Mouse (Mus musculus) liver, embryonic 13.5 days (tissue): ENCODE measurements around the gene Txndc8. TPM values are rescaled to one million over a fixed set of nuclear protein-coding genes. Genes with fewer than 3 reads are reported as not detected.
A peak's percentile ranks its signal among the peaks of the same experiment; 100 is the strongest.

Experiments used
- ATAC-seq: fragments of 200-750 bp; cut with Nextera tagmentation; 2 replicates; pipeline ENCODE4 v1.8.0; 2017; ENCODE audit warnings: low read depth, mild to moderate bottlenecking, moderate number of reproducible peaks, moderate library complexity
- DNase-seq: peaks from one replicate; pipeline ENCODE4 v3.0.0; 2022
- H3K27ac ChIP-seq: fragments of 300-500 bp; sonication (generic); 2 replicates; pipeline ENCODE4 v1.5.1; 2015; ENCODE audit warnings: moderate library complexity, mild to moderate bottlenecking, inconsistent platforms
- H3K27me3 ChIP-seq: fragments of 300-500 bp; sonication (generic); 2 replicates; pipeline ENCODE4 v1.6.1; 2015; ENCODE audit warnings: mild to moderate bottlenecking, inconsistent platforms
- H3K36me3 ChIP-seq: fragments of 300-500 bp; sonication (generic); 2 replicates; pipeline ENCODE4 v1.6.1; 2015; ENCODE audit warnings: mild to moderate bottlenecking, inconsistent platforms
- H3K4me1 ChIP-seq: fragments of 300-500 bp; sonication (generic); replicated peaks from 2 replicates; pipeline ENCODE4 v1.6.1; 2015; ENCODE audit warnings: inconsistent platforms
- H3K4me2 ChIP-seq: fragments of 300-500 bp; sonication (generic); 2 replicates; pipeline ENCODE4 v1.6.1; 2015; ENCODE audit warnings: inconsistent platforms, mild to moderate bottlenecking, moderate library complexity
- H3K4me3 ChIP-seq: fragments of 300-500 bp; sonication (generic); replicated peaks from 2 replicates; pipeline ENCODE4 v1.5.1; 2015; ENCODE audit warnings: mild to moderate bottlenecking, inconsistent platforms
- H3K9ac ChIP-seq: fragments of 300-500 bp; sonication (generic); 2 replicates; pipeline ENCODE4 v1.6.1; 2015; ENCODE audit warnings: mild to moderate bottlenecking, inconsistent platforms
- H3K9me3 ChIP-seq: fragments of 300-500 bp; sonication (generic); replicated peaks from 2 replicates; pipeline ENCODE4 v1.6.1; 2016; ENCODE audit warnings: inconsistent platforms
- WGBS: fragments of 180-500 bp; shearing (Covaris S2); methylation state at CpG from one replicate; pipeline ENCODE4 v1.1.7; 2015; ENCODE audit not compliant: insufficient replicate concordance; 5-methylcytosine and 5-hydroxymethylcytosine counted together
- polyA plus RNA-seq: library from polyadenylated mRNA; unstranded; fragments of >200 nt; fragmentation: Nextera tagmentation; extraction: Ambion mirVana; gene quantifications from 2 replicates; pipeline ENCODE4 v1.2.1, GENCODE M21; 2015

Gene Txndc8
- polyA plus RNA-seq, 1 experiment from 2014 or later, result not detected

DNA sequence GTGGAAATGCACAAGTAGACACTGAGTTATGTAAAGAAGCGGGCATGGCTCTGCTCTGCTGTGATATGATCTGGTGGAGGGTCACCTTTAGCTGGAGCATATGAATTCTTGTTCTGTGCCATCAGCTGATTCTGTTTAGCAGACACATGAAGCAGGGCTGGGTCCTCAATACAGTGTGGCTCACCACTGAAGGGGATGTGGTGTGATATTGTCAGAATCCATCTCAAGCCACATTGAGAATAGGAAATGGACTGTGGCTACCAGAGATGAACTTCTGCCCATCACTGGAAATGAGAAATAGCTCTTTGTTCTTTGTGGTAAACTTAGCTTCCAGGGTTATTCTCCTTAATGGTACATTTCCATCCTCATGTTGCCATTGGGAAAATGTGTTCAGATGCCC, 17.5 kb downstream of the Txndc8 start:
- H3K9me3 ChIP-seq, result no peaks in the 10 kb centered on the region
- no peaks in the 10 kb centered on the region for H3K4me1 ChIP-seq
- no peak overlapping the region for H3K27ac ChIP-seq
- no peak overlapping the region for H3K9ac ChIP-seq
- no peaks in the 10 kb centered on the region for H3K27me3 ChIP-seq
- no peak for ATAC-seq
- 66% methylated on average over 1 of the region's 1 CpGs for WGBS
- no peak overlapping the region for H3K4me3 ChIP-seq
- H3K4me2 ChIP-seq, result no peak overlapping the region
- DNase-seq, result no peak
- no peaks in the 10 kb centered on the region for H3K36me3 ChIP-seq

DNA sequence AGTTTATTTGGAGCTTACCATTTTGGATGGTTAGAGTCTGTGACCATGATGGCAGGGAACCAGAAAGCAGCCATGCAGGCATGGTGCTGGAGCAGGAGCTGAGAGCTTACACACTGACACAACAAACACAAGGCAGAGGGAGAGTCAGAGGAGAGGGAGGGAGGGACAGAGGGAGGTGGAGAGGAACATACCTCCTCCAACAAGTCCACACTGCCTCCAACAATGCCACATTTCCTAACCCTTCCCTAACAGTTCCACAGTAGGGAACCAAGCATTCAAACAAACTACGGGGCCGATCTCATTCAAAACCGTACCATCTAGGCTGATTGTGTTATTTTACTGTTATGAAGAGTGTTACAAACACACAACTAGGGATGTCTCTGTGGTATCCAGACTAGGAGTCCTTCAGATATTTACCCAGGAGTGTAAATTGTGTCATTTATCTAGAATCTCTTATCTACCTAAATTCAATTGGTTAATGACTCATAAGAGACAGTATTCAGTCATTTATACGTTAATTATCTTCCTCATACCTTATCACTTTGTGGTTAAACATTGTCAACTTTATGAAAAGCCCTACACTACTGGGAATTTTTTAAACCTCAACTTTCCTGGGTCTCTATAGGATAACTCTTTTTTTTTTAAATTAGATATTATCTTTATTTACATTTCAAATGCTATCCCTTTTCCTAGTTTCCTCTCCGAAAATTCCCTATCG, 34.4 kb downstream of the Txndc8 start:
- Histone ChIP-seq H3K9me3 (no peaks in the 10 kb centered on the region), H3K36me3 (no peaks in the 10 kb centered on the region), H3K27me3 (no peaks in the 10 kb centered on the region), H3K4me3 (no peak overlapping the region), H3K27ac (no peak overlapping the region), H3K9ac (no peak overlapping the region), H3K4me2 (no peak overlapping the region), H3K4me1 (no peaks in the 10 kb centered on the region)
- 70% methylated on average over 6 of the region's 6 CpGs for WGBS
- ATAC-seq (no peak), DNase-seq (no peak)

DNA sequence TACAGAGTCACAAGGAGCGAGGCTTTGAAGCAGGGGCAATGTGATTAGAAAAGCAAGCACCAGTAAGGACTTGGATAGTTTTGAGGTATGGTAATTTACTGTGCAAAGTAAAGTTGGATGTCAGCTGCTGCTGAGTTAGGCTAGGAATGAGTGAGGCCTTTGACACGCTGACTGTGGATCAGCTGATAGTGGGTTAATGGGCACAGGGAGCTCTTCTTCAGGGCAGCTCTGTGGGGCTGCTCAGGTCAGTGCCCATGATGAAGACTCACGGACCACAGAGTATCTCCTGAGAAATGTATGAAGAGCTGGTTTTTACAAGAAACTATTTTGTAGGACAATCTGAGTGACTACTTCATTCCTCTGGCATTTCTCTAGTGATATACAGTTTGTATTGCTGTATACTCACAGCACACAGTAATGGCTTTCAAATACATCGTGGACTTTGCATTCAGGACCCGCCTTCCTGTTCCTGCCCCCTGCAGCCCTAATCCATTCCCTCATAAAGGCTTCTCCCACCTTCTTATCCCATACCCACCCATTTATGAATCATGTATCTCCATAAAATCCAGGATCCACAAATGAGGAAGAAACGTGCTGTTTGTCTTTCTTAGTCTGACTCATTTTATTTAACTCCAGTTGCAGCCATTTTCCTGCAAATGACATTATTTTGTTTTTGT, 35.2 kb downstream of the Txndc8 start:
- no peak overlapping the region for H3K4me2 ChIP-seq
- no peak for ATAC-seq
- no peak for DNase-seq
- H3K4me3 ChIP-seq, result no peak overlapping the region
- H3K36me3 ChIP-seq, result no peaks in the 10 kb centered on the region
- no peak overlapping the region for H3K9ac ChIP-seq
- no peaks in the 10 kb centered on the region for H3K27me3 ChIP-seq
- 50% methylated on average over 6 of the region's 6 CpGs for WGBS
- H3K27ac ChIP-seq, result no peak overlapping the region
- H3K9me3 ChIP-seq, result no peaks in the 10 kb centered on the region
- no peaks in the 10 kb centered on the region for H3K4me1 ChIP-seq

- ATAC-seq, result no peak
- DNase-seq, result no peak
- H3K9me3 ChIP-seq, result no peaks in the 10 kb centered on the region
- H3K27ac ChIP-seq, result no peak overlapping the region
- H3K27me3 ChIP-seq, result no peaks in the 10 kb centered on the region
- H3K9ac ChIP-seq, result no peak overlapping the region
- H3K4me2 ChIP-seq, result no peak overlapping the region
- H3K36me3 ChIP-seq, result no peaks in the 10 kb centered on the region
- no peaks in the 10 kb centered on the region for H3K4me1 ChIP-seq
- no peak overlapping the region for H3K4me3 ChIP-seq
Measured at GRCm38 (mm10) chr4:57970285-57970684, 38.6 kb downstream of the Txndc8 start.

GRCm38 (mm10) chr4:57967195-57967594, 41.7 kb downstream of the Txndc8 start:
- H3K4me2 ChIP-seq, result no peak overlapping the region
- no peaks in the 10 kb centered on the region for H3K27me3 ChIP-seq
- no peaks in the 10 kb centered on the region for H3K9me3 ChIP-seq
- H3K9ac ChIP-seq, result no peak overlapping the region
- no peak overlapping the region for H3K27ac ChIP-seq
- 58% methylated on average over 3 of the region's 3 CpGs for WGBS
- H3K4me3 ChIP-seq, result no peak overlapping the region
- no peak for DNase-seq
- no peaks in the 10 kb centered on the region for H3K36me3 ChIP-seq
- no peak for ATAC-seq
- H3K4me1 ChIP-seq, result no peaks in the 10 kb centered on the region

DNA sequence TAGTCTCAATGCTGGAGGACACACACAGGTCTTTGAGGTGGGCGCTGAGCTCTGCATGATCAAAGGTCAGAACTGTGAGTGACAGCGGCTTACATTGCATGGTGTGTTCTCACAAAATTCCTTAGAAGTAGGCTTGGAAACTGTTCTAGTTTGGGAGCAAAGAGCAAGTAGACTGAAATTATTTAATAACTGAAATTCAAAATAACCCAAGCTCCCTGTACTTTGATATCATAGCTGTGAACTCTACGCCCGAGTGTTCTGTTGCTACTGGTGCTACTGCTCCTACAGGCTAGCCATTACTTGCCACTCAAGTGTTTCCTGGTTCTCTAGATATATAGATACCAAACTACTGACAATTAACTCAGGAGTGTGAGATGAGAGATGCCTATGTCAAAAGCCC, 43.4 kb downstream of the Txndc8 start:
- 83% methylated on average over 4 of the region's 4 CpGs for WGBS
- H3K9ac ChIP-seq, result no peak overlapping the region
- no peaks in the 10 kb centered on the region for H3K36me3 ChIP-seq
- DNase-seq (no peak), ATAC-seq (no peak)
- no peak overlapping the region for H3K4me2 ChIP-seq
- H3K4me3 ChIP-seq, result no peak overlapping the region
- no peaks in the 10 kb centered on the region for H3K4me1 ChIP-seq
- H3K27me3 ChIP-seq, result no peaks in the 10 kb centered on the region
- H3K27ac ChIP-seq, result no peak overlapping the region
- no peaks in the 10 kb centered on the region for H3K9me3 ChIP-seq

DNA sequence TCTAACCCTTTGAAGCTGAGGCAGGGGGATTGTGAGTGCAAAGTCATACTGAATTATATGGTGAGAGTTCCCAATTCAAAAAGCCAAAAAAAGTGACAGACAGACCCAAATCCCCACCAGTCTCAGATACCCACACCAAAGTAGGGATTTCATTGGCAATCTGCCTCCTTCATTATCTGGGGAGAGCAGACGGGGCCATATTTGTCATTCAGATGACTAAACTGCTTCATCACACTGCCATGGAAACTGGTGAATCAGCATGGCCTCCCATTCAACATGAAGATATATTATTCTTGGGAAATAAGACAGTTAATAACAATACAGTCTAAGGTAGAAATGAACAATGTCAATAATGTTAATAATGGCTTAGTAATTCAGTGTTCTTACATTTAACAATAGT, 44.8 kb downstream of the Txndc8 start:
- 37% methylated on average over 1 of the region's 1 CpGs for WGBS
- Histone ChIP-seq H3K36me3 (no peaks in the 10 kb centered on the region), H3K9me3 (no peaks in the 10 kb centered on the region), H3K27ac (no peak overlapping the region), H3K4me2 (no peak overlapping the region), H3K9ac (no peak overlapping the region), H3K4me3 (no peak overlapping the region), H3K4me1 (no peaks in the 10 kb centered on the region), H3K27me3 (no peaks in the 10 kb centered on the region)
- ATAC-seq (no peak), DNase-seq (no peak)

- no peak overlapping the region for H3K27ac ChIP-seq
- no peak for DNase-seq
- WGBS, result 67% methylated on average over 8 of the region's 8 CpGs
- ATAC-seq, result no peak
- H3K9ac ChIP-seq, result no peak overlapping the region
- no peak overlapping the region for H3K4me3 ChIP-seq
- H3K27me3 ChIP-seq, result no peaks in the 10 kb centered on the region
- no peak overlapping the region for H3K4me2 ChIP-seq
- H3K9me3 ChIP-seq, result no peaks in the 10 kb centered on the region
- peaks cover 26% of the 10 kb centered on the region for H3K4me1 ChIP-seq
- peaks cover 6% of the 10 kb centered on the region for H3K36me3 ChIP-seq
Measured at GRCm38 (mm10) chr4:57959056-57959455, 49.9 kb downstream of the Txndc8 start.

DNA sequence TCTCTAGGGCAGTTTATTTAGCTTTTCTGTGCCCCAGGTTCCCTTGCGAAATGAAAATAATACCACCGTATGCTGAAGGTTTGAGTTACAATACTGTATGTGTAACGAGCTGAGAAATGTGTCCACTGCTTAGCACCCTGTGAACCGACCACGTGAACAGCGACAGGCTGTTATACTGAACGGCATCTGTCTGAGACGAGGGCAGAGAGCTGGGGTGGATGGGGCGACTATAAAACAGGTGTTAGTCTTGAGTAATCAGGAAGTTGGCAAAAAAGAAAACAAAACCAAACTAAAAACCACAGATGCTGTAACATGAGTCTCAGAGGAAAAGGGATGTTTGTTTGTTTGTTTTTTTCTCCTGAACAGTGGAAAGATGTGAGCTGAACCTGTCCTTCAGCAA, 50.8 kb downstream of the Txndc8 start:
- Histone ChIP-seq H3K4me2 (peak overlapping the region; percentile 89), H3K27ac (no peak overlapping the region)

GRCm38 (mm10) chr4:57957200-57958085, 51.5 kb downstream of the Txndc8 start:
- 42% methylated on average over 11 of the region's 11 CpGs for WGBS
- Histone ChIP-seq H3K27ac (peak overlapping the region; percentile 98), H3K36me3 (peaks cover 13% of the 10 kb centered on the region), H3K4me3 (peak overlapping the region; percentile 91), H3K27me3 (no peaks in the 10 kb centered on the region), H3K9me3 (no peaks in the 10 kb centered on the region), H3K4me1 (peaks cover 37% of the 10 kb centered on the region), H3K9ac (peak overlapping the region; percentile 78), H3K4me2 (peak overlapping the region; percentile 89)
- ATAC-seq, result no peak
- DNase-seq, result peak; percentile 5

More for the DNA sequence above, 50.8 kb downstream of the Txndc8 start:
- 70% methylated on average over 9 of the region's 9 CpGs for WGBS
- H3K4me3 ChIP-seq, result no peak overlapping the region
- peaks cover 11% of the 10 kb centered on the region for H3K36me3 ChIP-seq
- DNase-seq (no peak), ATAC-seq (no peak)
- no peak overlapping the region for H3K9ac ChIP-seq
- H3K27me3 ChIP-seq, result no peaks in the 10 kb centered on the region
- H3K9me3 ChIP-seq, result no peaks in the 10 kb centered on the region
- peaks cover 35% of the 10 kb centered on the region for H3K4me1 ChIP-seq
